Mouse (Mus musculus): ENCODE measurements at regions not wholly inside any gene's neighbourhood (a gene's known extent, or its start where the extent isn't known, plus 50 kb on each side); places are given as distances from the start of the nearest gene placed in this dataset.

- Histone ChIP-seq H3K9me3 (replicated peaks; ENCODE audit: control insufficient read depth, low read length) (no peaks in the 10 kb centered on the region), H3K4me2 (ENCODE audit: low read depth, low read length) (no peak overlapping the region), H3K4me3 (ENCODE audit: low read depth, low read length) (no peak overlapping the region), H3K9ac (replicated peaks; ENCODE audit: low read depth, low read length) (no peak overlapping the region), H3K27ac (ENCODE audit: low read depth) (no peak overlapping the region), H3K36me3 (replicated peaks; ENCODE audit: control insufficient read depth, insufficient read depth, low read length) (no peaks in the 10 kb centered on the region), H3K27me3 (ENCODE audit: control insufficient read depth, insufficient read depth, low read length) (no peaks in the 10 kb centered on the region), H3K4me1 (ENCODE audit: control insufficient read depth, insufficient read depth) (no peaks in the 10 kb centered on the region)
- no peak for TF ChIP-seq CTCF (IDR thresholded peaks at IDR 0.05; ENCODE audit: low read depth)
- TF ChIP-seq EP300 (IDR thresholded peaks at IDR 0.05; ENCODE audit: low read depth): no peak
- ATAC-seq (ENCODE audit: insufficient read depth, low read depth) (no peak), DNase-seq (ENCODE audit: low spot score) (no peak)
- WGBS: 63% methylated on average over 3 of the region's 3 CpGs
These were observed 1076.6 kb downstream of the Rapgef2 start for GRCm38 (mm10) chr3:78209729-78210128.

- no peaks in the 10 kb centered on the region for H3K27me3 ChIP-seq (ENCODE audit: control insufficient read depth, insufficient read depth, low read length)
- whole genome bisulfite sequencing: 76% methylated on average over 4 of the region's 4 CpGs
- no peak overlapping the region for H3K9ac ChIP-seq (replicated peaks; ENCODE audit: low read depth, low read length)
- no peak for ATAC-seq (ENCODE audit: insufficient read depth, low read depth)
- H3K4me1 ChIP-seq (ENCODE audit: control insufficient read depth, insufficient read depth): no peaks in the 10 kb centered on the region
- no peaks in the 10 kb centered on the region for H3K9me3 ChIP-seq (replicated peaks; ENCODE audit: control insufficient read depth, low read length)
- no peak overlapping the region for H3K27ac ChIP-seq (ENCODE audit: low read depth)
- H3K4me3 ChIP-seq (ENCODE audit: low read depth, low read length): no peak overlapping the region
- H3K4me2 ChIP-seq (ENCODE audit: low read depth, low read length): no peak overlapping the region
- TF ChIP-seq CTCF (IDR thresholded peaks at IDR 0.05; ENCODE audit: low read depth) (no peak), EP300 (IDR thresholded peaks at IDR 0.05; ENCODE audit: low read depth) (no peak)
- no peaks in the 10 kb centered on the region for H3K36me3 ChIP-seq (replicated peaks; ENCODE audit: control insufficient read depth, insufficient read depth, low read length)
- DNase-seq (ENCODE audit: low spot score): no peak
These were observed 1123.7 kb downstream of the Rapgef2 start for GRCm38 (mm10) chr3:78162601-78163000.

GRCm38 (mm10) chr3:78158450-78158849, 1127.9 kb downstream of the Rapgef2 start:
- no peak for ATAC-seq (ENCODE audit: insufficient read depth, low read depth)
- H3K4me3 ChIP-seq (ENCODE audit: low read depth, low read length): no peak overlapping the region
- H3K36me3 ChIP-seq (replicated peaks; ENCODE audit: control insufficient read depth, insufficient read depth, low read length): no peaks in the 10 kb centered on the region
- TF ChIP-seq CTCF (IDR thresholded peaks at IDR 0.05; ENCODE audit: low read depth) (no peak), EP300 (IDR thresholded peaks at IDR 0.05; ENCODE audit: low read depth) (no peak)
- no peak overlapping the region for H3K4me2 ChIP-seq (ENCODE audit: low read depth, low read length)
- no peaks in the 10 kb centered on the region for H3K4me1 ChIP-seq (ENCODE audit: control insufficient read depth, insufficient read depth)
- no peak overlapping the region for H3K9ac ChIP-seq (replicated peaks; ENCODE audit: low read depth, low read length)
- H3K27me3 ChIP-seq (ENCODE audit: control insufficient read depth, insufficient read depth, low read length): no peaks in the 10 kb centered on the region
- no peak for DNase-seq (ENCODE audit: low spot score)
- H3K9me3 ChIP-seq (replicated peaks; ENCODE audit: control insufficient read depth, low read length): no peaks in the 10 kb centered on the region
- H3K27ac ChIP-seq (ENCODE audit: low read depth): no peak overlapping the region
- 80% methylated on average over 4 of the region's 4 CpGs for WGBS
